Mouse (Mus musculus) kidney, adult 8-10 months (tissue): ENCODE results near the gene Cphx3.
"Not testable (repeated sequence)": the region's sequence is repeated elsewhere in the genome, so short reads cannot be mapped to it uniquely, and the experiment has no call there.

Source experiments
- DNase-seq, 2 experiments: peaks; one replicate each; pipeline ENCODE4 v3.0.0; 2022

Gene Cphx3

GRCm38 (mm10) chr14:26081997-26082396, at the start of gene Cphx3:
Gene Cphx3, plus strand, starts transcription at chr14:26082297.
- DNase-seq = not testable (repeated sequence)

GRCm38 (mm10) chr14:26034364-26034763, 47.7 kb upstream of the Cphx3 start:
- DNase-seq = not testable (repeated sequence)

GRCm38 (mm10) chr14:26035439-26035838, 46.7 kb upstream of the Cphx3 start:
- not testable (repeated sequence) for DNase-seq

GRCm38 (mm10) chr14:26042611-26043010, 39.5 kb upstream of the Cphx3 start, which contains the start of gene Gm9780:
Gene Gm9780, minus strand, starts transcription at chr14:26042711.
- DNase-seq = not testable (repeated sequence)

- DNase-seq = not testable (repeated sequence)
Measured at GRCm38 (mm10) chr14:26045007-26045406, 37.1 kb upstream of the Cphx3 start.

- DNase-seq = not testable (repeated sequence)
Measured at GRCm38 (mm10) chr14:26047026-26047425, 35.1 kb upstream of the Cphx3 start.

GRCm38 (mm10) chr14:26048767-26049166, 33.3 kb upstream of the Cphx3 start:
- DNase-seq = not testable (repeated sequence)

- DNase-seq = not testable (repeated sequence)
Measured at GRCm38 (mm10) chr14:26058184-26058583, 23.9 kb upstream of the Cphx3 start.

GRCm38 (mm10) chr14:26059362-26059761, 22.7 kb upstream of the Cphx3 start:
- DNase-seq = not testable (repeated sequence)

- DNase-seq = not testable (repeated sequence)
Measured at GRCm38 (mm10) chr14:26066574-26067324, 15.3 kb upstream of the Cphx3 start.

GRCm38 (mm10) chr14:26067325-26067633, 14.8 kb upstream of the Cphx3 start, which contains the start of gene Tmem254c:
Gene Tmem254c, minus strand, starts transcription at chr14:26067355.
- DNase-seq = not testable (repeated sequence)

GRCm38 (mm10) chr14:26076620-26077390, 5.3 kb upstream of the Cphx3 start:
- DNase-seq = not testable (repeated sequence)

- not testable (repeated sequence) for DNase-seq
Measured at GRCm38 (mm10) chr14:26081216-26081615, 881 bp upstream of the Cphx3 start, which contains the start of gene Cphx2. Gene Cphx2, plus strand, starts transcription at chr14:26081516.

GRCm38 (mm10) chr14:26097622-26098021, 15.5 kb downstream of the Cphx3 start:
- DNase-seq = not testable (repeated sequence)

- DNase-seq = not testable (repeated sequence)
Measured at GRCm38 (mm10) chr14:26118150-26118549, 36.1 kb downstream of the Cphx3 start, which contains the start of gene Duxbl2. Gene Duxbl2, plus strand, starts transcription at chr14:26118349.

- not testable (repeated sequence) for DNase-seq
Measured at GRCm38 (mm10) chr14:26118550-26119000, 36.5 kb downstream of the Cphx3 start.

GRCm38 (mm10) chr14:26119095-26119494, 37.0 kb downstream of the Cphx3 start:
- not testable (repeated sequence) for DNase-seq

- DNase-seq = not testable (repeated sequence)
Measured at GRCm38 (mm10) chr14:26147095-26147494, 65.0 kb downstream of the Cphx3 start.

- not testable (repeated sequence) for DNase-seq
Measured at GRCm38 (mm10) chr14:26156032-26156431, 73.9 kb downstream of the Cphx3 start.

GRCm38 (mm10) chr14:26161156-26161555, 79.1 kb downstream of the Cphx3 start:
- DNase-seq = not testable (repeated sequence)

- not testable (repeated sequence) for DNase-seq
Measured at GRCm38 (mm10) chr14:26162423-26162822, 80.3 kb downstream of the Cphx3 start.

GRCm38 (mm10) chr14:26165266-26165665, 83.2 kb downstream of the Cphx3 start:
- not testable (repeated sequence) for DNase-seq

GRCm38 (mm10) chr14:26173955-26174354, 91.9 kb downstream of the Cphx3 start:
- not testable (repeated sequence) for DNase-seq
